Mouse (Mus musculus): ENCODE measurements at regions not wholly inside any gene's neighbourhood (a gene's known extent, or its start where the extent isn't known, plus 50 kb on each side); places are given as distances from the start of the nearest gene placed in this dataset.

GRCm38 (mm10) chr13:52702201-52702611 lies 119.2 kb downstream of the Syk start:
- in situ Hi-C loops (cut with MboI, MseI), result no loop called here

GRCm38 (mm10) chr13:52703401-52704164 lies 120.6 kb downstream of the Syk start:
- in situ Hi-C loops (cut with MboI, MseI), result no loop called here

DNA sequence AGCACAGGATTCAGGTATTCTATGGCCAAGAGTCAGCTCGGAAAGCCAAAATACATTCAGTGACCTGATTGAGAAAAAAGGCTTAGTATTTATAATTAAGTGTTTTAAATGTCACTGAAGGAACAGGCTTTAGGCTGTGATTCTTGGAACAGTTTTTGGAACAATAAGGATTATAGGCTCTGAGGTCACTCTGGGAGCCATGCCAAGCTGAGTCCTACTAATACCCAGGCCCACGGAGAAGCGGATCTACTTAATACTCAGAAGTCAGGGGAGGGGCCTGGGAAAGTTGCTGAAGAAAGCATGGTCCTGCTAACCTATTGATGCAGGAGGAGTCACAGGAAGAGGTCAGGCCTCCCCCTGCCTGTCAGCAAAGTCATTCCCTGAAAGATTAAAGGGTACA lies 121.7 kb downstream of the Syk start:
- in situ Hi-C loops (cut with MboI, MseI), result loop anchor here (5.0 kb wide), 1 partner anchor 283 kb away; no protein-coding TSS in a partner anchor

DNA sequence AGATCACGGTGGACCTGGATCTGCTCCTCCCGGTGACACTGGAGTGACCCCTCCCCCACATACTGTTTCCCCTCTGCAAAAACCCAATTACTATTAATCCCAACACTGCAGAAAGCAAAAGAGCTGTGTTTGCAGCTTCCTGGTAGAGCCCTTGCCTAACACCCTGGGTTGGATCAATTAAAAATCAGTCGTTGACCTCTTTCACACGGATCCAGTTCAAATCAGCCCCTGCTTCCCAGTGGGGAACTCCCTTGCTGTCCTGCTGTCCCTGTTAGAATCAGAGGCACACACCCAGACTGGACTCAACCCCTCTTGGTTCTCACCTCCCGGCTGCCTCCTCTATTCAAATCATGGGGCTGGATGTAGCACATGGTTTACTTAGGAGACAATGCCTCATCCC lies 126.6 kb downstream of the Syk start:
- in situ Hi-C loops (cut with MboI, MseI), result loop anchor here (5.0 kb wide), 1 partner anchor 278 kb away; no protein-coding TSS in a partner anchor

GRCm38 (mm10) chr13:52711713-52712369 lies 128.9 kb downstream of the Syk start:
- in situ Hi-C loops (cut with MboI, MseI), result no loop called here

- in situ Hi-C loops (cut with MboI, MseI), result no loop called here
These were observed 138.5 kb downstream of the Syk start for GRCm38 (mm10) chr13:52721463-52721862.

DNA sequence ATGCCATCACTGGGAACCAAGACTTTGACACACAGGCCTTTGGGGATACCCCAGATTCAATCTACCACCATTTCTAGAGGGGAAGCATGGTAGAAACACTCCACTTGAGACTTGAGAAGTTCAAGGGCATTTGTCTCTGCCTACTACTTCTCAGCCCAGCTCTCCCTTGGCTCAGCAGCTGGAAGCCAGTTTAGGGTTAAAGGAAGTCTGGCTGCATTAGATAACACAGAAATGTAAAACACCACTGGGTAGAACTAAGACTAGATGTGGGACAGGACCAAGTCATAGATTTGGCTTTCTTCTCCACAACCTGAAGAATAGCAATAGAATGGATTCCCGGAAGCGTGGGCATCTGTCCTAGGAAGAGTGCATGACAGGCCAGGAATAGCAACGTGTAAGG lies 139.7 kb downstream of the Syk start:
- in situ Hi-C loops (cut with MboI, MseI), result no loop called here

GRCm38 (mm10) chr13:52726043-52726442 lies 143.1 kb downstream of the Syk start:
- in situ Hi-C loops (cut with MboI, MseI), result no loop called here

GRCm38 (mm10) chr13:52726525-52726924 lies 143.6 kb downstream of the Syk start:
- in situ Hi-C loops (cut with MboI, MseI), result no loop called here

- in situ Hi-C loops (cut with MboI, MseI), result no loop called here
These were observed 152.5 kb downstream of the Syk start for GRCm38 (mm10) chr13:52735453-52735933.

DNA sequence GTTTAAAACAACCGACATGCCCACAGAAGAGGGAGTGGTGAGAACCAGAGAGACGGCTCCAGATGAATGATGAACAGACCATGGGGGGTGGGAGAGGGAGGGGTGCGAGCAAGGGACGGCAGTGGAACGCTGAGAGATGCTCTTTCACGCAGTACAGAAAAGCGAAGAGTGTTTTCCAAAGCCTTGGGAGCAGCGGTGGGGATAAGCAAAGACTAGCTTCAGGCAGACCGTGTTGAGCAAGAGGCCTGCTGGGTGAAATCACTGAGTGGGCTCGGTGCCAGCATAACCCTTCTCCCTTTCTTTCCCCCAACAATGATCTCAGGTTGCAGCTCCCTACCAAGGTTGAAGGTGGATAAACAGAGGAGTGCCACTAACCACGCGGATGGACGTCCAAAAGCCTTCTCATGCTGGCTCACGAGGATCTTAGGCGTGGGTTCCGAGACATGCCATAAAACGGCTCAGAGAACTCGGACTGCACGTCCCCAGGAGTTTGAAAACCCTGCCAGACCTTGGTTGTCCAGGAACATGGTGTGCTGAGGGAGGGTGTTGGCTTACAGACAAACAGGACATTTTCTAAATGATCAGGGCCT lies 153.1 kb downstream of the Syk start:
- in situ Hi-C loops (cut with MboI, MseI), result no loop called here

- in situ Hi-C loops (cut with MboI, MseI), result no loop called here
These were observed 155.2 kb downstream of the Syk start for GRCm38 (mm10) chr13:52738095-52738660.

DNA sequence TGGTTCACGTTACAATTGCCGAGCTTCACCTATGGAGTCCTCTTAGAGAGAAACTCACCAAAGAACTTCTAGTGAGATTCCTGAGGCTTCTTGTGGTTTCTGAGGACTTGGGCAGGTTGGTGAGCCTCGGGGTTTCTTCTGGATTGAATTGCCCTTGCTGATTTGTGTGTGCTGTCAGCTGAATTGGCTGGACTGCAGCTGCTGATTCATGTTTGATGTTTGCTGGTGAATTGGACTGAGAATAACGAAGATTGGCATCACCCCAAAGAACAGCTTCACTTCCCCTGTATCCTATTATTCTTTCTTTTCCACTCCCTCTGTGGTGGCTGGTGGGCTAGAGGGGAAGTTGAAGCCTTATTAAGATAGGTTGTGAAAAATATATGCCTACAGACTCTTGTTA lies 158.4 kb downstream of the Syk start:
- in situ Hi-C loops (cut with MboI, MseI), result no loop called here

- in situ Hi-C loops (cut with MboI, MseI), result no loop called here
These were observed 173.0 kb downstream of the Syk start for GRCm38 (mm10) chr13:52756005-52756404.

DNA sequence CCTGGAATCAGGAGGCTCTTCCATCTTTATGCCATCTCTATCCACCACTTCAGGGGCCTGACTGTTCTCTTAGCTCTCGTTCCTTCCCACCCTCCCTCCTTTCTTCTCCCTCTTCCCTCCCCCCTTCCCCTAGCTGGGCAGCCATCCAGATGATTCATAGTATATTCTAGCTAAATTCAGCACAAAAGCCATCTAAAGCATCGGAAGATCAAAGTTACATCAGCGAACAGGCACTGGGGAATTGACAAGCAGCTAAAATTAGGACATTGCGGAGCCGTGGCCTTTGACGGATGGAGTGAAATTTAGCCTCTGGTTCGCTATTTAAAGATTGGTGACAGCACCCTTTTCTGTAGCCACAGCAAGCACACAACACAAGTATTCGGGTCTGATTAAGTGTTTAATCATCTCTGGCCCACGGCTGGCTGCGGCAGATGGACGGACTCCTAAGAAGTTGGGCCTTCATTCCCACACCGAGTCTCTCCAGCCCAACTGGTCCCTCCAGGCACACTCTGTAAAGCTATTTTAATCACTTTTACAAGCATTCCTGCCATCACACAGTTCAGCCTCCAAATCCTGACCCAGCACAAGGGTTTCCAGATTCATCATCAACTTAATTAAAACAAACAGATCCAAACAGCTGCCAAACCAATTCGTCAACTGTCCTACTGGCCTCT lies 163.8 kb downstream of the Auh start:
- in situ Hi-C loops (cut with MboI, MseI), result no loop called here

- in situ Hi-C loops (cut with MboI, MseI), result no loop called here
These were observed 163.2 kb downstream of the Auh start for GRCm38 (mm10) chr13:52766236-52766635.

DNA sequence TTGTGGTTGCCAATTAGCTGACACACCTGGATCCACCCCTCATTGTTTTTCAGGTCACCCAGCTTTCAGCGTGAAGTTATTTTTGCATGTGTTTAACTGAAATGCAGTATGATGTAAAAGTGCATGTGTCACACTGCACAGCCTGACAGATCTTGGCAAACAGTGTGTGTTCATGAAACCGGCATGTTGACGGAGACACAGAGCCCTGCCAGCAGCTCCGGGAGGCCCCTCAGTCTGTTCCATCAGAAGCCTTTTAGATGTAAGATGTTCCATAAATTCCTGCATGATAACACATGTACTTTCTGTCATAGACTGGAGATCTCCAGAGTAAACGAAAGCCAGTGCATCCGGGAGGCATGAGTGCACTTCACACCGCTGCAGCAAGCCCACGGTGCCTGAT lies 159.5 kb downstream of the Auh start:
- in situ Hi-C loops (cut with MboI, MseI), result no loop called here

DNA sequence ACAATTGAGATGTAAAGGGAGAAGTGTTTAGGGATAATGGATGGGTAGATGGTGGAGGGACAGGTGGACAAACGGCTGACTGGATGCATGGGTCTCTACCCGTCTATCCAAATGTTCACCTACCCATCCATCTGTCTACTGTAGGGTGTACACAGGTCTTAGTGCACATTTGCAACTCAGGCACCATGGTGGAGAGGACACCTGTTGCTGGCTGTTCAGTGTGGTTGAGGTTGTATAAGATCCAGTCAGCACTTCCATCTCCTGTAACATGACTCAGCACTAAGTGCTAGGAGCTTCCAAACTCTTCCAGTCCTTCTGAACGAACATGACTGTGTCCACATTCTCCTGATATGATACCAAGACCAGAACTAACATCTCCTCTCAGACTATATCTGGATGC lies 158.0 kb downstream of the Auh start:
- in situ Hi-C loops (cut with MboI, MseI), result no loop called here

GRCm38 (mm10) chr13:52772081-52772480 lies 157.4 kb downstream of the Auh start:
- in situ Hi-C loops (cut with MboI, MseI), result no loop called here

- in situ Hi-C loops (cut with MboI, MseI), result no loop called here
These were observed 152.0 kb downstream of the Auh start for GRCm38 (mm10) chr13:52777396-52778034.

DNA sequence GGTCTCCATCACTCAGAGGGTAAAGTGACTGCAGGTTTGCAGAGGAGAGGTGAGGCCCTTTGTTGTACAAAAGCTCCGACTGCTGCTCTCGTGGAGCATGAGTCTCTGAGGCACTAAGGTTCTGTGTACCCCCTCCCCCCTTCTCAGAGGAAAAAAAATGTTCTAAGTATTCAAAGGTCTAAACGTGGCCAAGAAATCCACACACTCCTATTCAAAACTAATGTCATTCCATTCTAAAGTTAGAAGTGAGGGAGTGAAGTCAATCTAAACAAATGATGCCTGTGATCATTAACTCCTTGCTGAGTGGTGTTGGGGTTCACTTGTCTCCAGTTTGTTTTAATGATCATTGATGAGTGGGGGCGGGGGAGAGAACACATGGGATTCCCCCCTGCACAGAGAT lies 150.6 kb downstream of the Auh start:
- in situ Hi-C loops (cut with MboI, MseI), result no loop called here
